Mouse (Mus musculus) liver, embryonic 16.5 days (tissue): ENCODE measurements around the gene Rnf138rt1. TPM values are rescaled to one million over a fixed set of nuclear protein-coding genes. Genes with fewer than 3 reads are reported as not detected.

Experiments
- ATAC-seq: fragments of 200-750 bp; cut with Nextera tagmentation; 2 replicates; pipeline ENCODE4 v1.8.0; 2017; ENCODE audit warnings: low read depth, mild to moderate bottlenecking, moderate number of reproducible peaks, moderate library complexity
- H3K27ac ChIP-seq: fragments of 300-500 bp; sonication (generic); 2 replicates; pipeline ENCODE4 v1.5.1; 2014; ENCODE audit warnings: mild to moderate bottlenecking, low read length
- H3K27me3 ChIP-seq: fragments of 300-500 bp; sonication (generic); 2 replicates; pipeline ENCODE4 v1.6.1; 2014; ENCODE audit warnings: low read depth, low read length, mixed read lengths; ENCODE audit not compliant: control insufficient read depth, insufficient read depth
- H3K36me3 ChIP-seq: fragments of 300-500 bp; sonication (generic); 2 replicates; pipeline ENCODE4 v1.6.1; 2014; ENCODE audit warnings: mild to moderate bottlenecking; ENCODE audit not compliant: control insufficient read depth, insufficient read depth
- H3K4me1 ChIP-seq: fragments of 300-500 bp; sonication (generic); 2 replicates; pipeline ENCODE4 v1.6.1; 2014; ENCODE audit warnings: low read depth, low read length, mixed read lengths; ENCODE audit not compliant: control insufficient read depth
- H3K4me2 ChIP-seq: fragments of 300-500 bp; sonication (generic); 2 replicates; pipeline ENCODE4 v1.6.1; 2014; ENCODE audit warnings: low read depth, low read length, mixed read lengths
- H3K4me3 ChIP-seq: fragments of 300-500 bp; sonication (generic); 2 replicates; pipeline ENCODE4 v1.5.1; 2014; ENCODE audit warnings: low read depth, mild to moderate bottlenecking, low read length
- H3K9ac ChIP-seq: fragments of 300-500 bp; sonication (generic); 2 replicates; pipeline ENCODE4 v1.6.1; 2014; ENCODE audit warnings: low read depth, low read length
- H3K9me3 ChIP-seq: fragments of 300-500 bp; sonication (generic); replicated peaks from 2 replicates; pipeline ENCODE4 v1.6.1; 2016; ENCODE audit warnings: low read length; ENCODE audit not compliant: control insufficient read depth
- WGBS: fragments of 180-500 bp; shearing (Covaris S2); extraction: QIAGEN DNeasy Blood & Tissue Kit; methylation state at CpG from one replicate; pipeline ENCODE4 v1.1.7; 2014; ENCODE audit not compliant: insufficient replicate concordance; 5-methylcytosine and 5-hydroxymethylcytosine counted together
- polyA plus RNA-seq: library from polyadenylated mRNA; unstranded; fragments of >200 nt; fragmentation: Nextera tagmentation; extraction: Ambion mirVana; gene quantifications from 2 replicates; pipeline ENCODE4 v1.2.1, GENCODE M21; 2015

The Rnf138rt1 gene
- polyA plus RNA-seq, 1 experiment from 2014 or later: not detected

GRCm38 (mm10) chrX:163722785-163723577 is 38.1 kb downstream of the Rnf138rt1 start:
- Histone ChIP-seq H3K27ac (no peak overlapping the region), H3K36me3 (no peaks in the 10 kb centered on the region), H3K4me1 (no peaks in the 10 kb centered on the region), H3K9ac (no peak overlapping the region), H3K27me3 (no peaks in the 10 kb centered on the region), H3K4me2 (no peak overlapping the region), H3K9me3 (no peaks in the 10 kb centered on the region), H3K4me3 (no peak overlapping the region)
- WGBS: 59% methylated on average over 12 of the region's 12 CpGs
- no peak for ATAC-seq

DNA sequence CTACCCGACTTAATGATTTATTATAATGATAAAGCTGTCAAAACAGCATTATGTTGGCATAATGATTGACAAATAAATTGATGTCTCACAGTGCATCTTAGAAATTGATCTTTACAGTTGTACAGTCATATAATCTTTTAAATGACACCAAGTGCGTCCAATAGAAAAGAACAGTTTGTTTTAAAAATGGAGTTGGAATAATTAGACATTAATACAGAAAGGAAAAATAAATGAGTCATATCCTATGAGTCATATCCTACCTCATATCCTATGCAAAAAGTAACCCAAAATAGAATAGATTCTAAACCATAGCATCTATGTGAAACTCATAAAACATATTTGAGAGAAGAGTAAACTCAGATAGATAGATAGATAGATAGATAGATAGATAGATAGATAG is 40.5 kb downstream of the Rnf138rt1 start:
- ATAC-seq: no peak
- 46% methylated on average over 2 of the region's 2 CpGs for WGBS
- H3K9ac ChIP-seq: no peak overlapping the region
- H3K4me2 ChIP-seq: no peak overlapping the region
- no peak overlapping the region for H3K4me3 ChIP-seq
- H3K36me3 ChIP-seq: no peaks in the 10 kb centered on the region
- H3K9me3 ChIP-seq: no peaks in the 10 kb centered on the region
- H3K27ac ChIP-seq: no peak overlapping the region
- H3K27me3 ChIP-seq: no peaks in the 10 kb centered on the region
- no peaks in the 10 kb centered on the region for H3K4me1 ChIP-seq

Other genes starting within 250 kb of the Rnf138rt1 start
- not detected in 2 replicates for gene Grpr, start 211.7 kb downstream of the Rnf138rt1 start, polyA plus RNA-seq
- 5.4 and 5.5 TPM in 2 replicates for gene Ap1s2, start 147.7 kb upstream of the Rnf138rt1 start, polyA plus RNA-seq
- 11.0 and 12.7 TPM in 2 replicates for gene Zrsr2, start 197.3 kb upstream of the Rnf138rt1 start, polyA plus RNA-seq